Mouse (Mus musculus) layer of hippocampus, adult 2 months (tissue): ENCODE results near the gene Phlpp2. TPM values are rescaled to one million over a fixed set of nuclear protein-coding genes. Genes with fewer than 3 reads are reported as not detected.
"Not testable (repeated sequence)": the region's sequence is repeated elsewhere in the genome, so short reads cannot be mapped to it uniquely, and the experiment has no call there.

Source experiments
- DNase-seq, 2 experiments: peaks; one replicate each; pipeline ENCODE4 v3.0.0; 2022; ENCODE audit warnings: low spot score in 2 of 2
- H3K27ac ChIP-seq: fragments of 200-600 bp; 2 replicates; pipeline ENCODE4 v1.8.1; 2022
- H3K4me3 ChIP-seq: fragments of 200-600 bp; 2 replicates; pipeline ENCODE4 v1.8.1; 2022; ENCODE audit warnings: mild to moderate bottlenecking
- CTCF ChIP-seq: fragments of 200-600 bp; conservative IDR thresholded peaks from 2 replicates; pipeline ENCODE4 v1.8.1; 2022; ENCODE audit warnings: antibody characterized with exemption, mild to moderate bottlenecking, moderate library complexity
- total RNA-seq, 2 experiments: library from RNA; stranded (reverse); gene quantifications; 2 replicates each; pipeline ENCODE4 v1.2.3; 2021

Gene Phlpp2
- total RNA-seq, 2 experiments from 2014 or later: 26.9 to 28.5 TPM

- TF ChIP-seq CTCF: no peak
These were observed 2.7 kb downstream of the Phlpp2 start for GRCm38 (mm10) chr8:109871056-109871455.

GRCm38 (mm10) chr8:109873800-109874199 is 5.5 kb downstream of the Phlpp2 start:
- DNase-seq, H3K4me3 ChIP-seq, H3K27ac ChIP-seq: not testable (repeated sequence)

More at GRCm38 (mm10) chr8:109871056-109871455, 2.7 kb downstream of the Phlpp2 start:
- no peak overlapping the region for H3K4me3 ChIP-seq
- no peak overlapping the region for H3K27ac ChIP-seq
- no peak for DNase-seq

- Histone ChIP-seq H3K27ac (no peak overlapping the region), H3K4me3 (no peak overlapping the region)
- no peak for TF ChIP-seq CTCF
- DNase-seq: no peak
These were observed 11.8 kb downstream of the Phlpp2 start for GRCm38 (mm10) chr8:109880012-109880662.

- no peak overlapping the region for H3K27ac ChIP-seq
- no peak for DNase-seq
- no peak overlapping the region for H3K4me3 ChIP-seq
- TF ChIP-seq CTCF: no peak
These were observed 17.0 kb downstream of the Phlpp2 start for GRCm38 (mm10) chr8:109885294-109885693.

GRCm38 (mm10) chr8:109889211-109889610 is 20.9 kb downstream of the Phlpp2 start:
- DNase-seq: no peak
- H3K27ac ChIP-seq: no peak overlapping the region
- no peak overlapping the region for H3K4me3 ChIP-seq
- no peak for TF ChIP-seq CTCF

GRCm38 (mm10) chr8:109890794-109891585 is 22.6 kb downstream of the Phlpp2 start:
- Histone ChIP-seq H3K27ac (no peak overlapping the region), H3K4me3 (no peak overlapping the region)
- TF ChIP-seq CTCF: no peak
- DNase-seq: no peak

- TF ChIP-seq CTCF: no peak
These were observed 26.3 kb downstream of the Phlpp2 start for GRCm38 (mm10) chr8:109894636-109895035.

GRCm38 (mm10) chr8:109895355-109895754 is 27.0 kb downstream of the Phlpp2 start:
- Histone ChIP-seq H3K4me3 (no peak overlapping the region), H3K27ac (no peak overlapping the region)
- no peak for DNase-seq
- TF ChIP-seq CTCF: no peak

More at GRCm38 (mm10) chr8:109894636-109895035, 26.3 kb downstream of the Phlpp2 start:
- H3K27ac ChIP-seq: no peak overlapping the region
- no peak for DNase-seq
- no peak overlapping the region for H3K4me3 ChIP-seq

GRCm38 (mm10) chr8:109902379-109902778 is 34.0 kb downstream of the Phlpp2 start:
- no peak for TF ChIP-seq CTCF
- DNase-seq: no peak

GRCm38 (mm10) chr8:109903909-109904469 is 35.6 kb downstream of the Phlpp2 start:
- Histone ChIP-seq H3K27ac (peak overlapping the region; percentile 16; the same call in 1 of the 2 replicates), H3K4me3 (no peak overlapping the region)
- peak; percentile 52 to 78 for DNase-seq
- no peak for TF ChIP-seq CTCF

More at GRCm38 (mm10) chr8:109902379-109902778, 34.0 kb downstream of the Phlpp2 start:
- no peak overlapping the region for H3K27ac ChIP-seq
- no peak overlapping the region for H3K4me3 ChIP-seq

- H3K4me3 ChIP-seq: no peak overlapping the region
- DNase-seq: no peak
- TF ChIP-seq CTCF: no peak
- H3K27ac ChIP-seq: no peak overlapping the region
These were observed 36.8 kb downstream of the Phlpp2 start for GRCm38 (mm10) chr8:109904928-109905668.

- Histone ChIP-seq H3K27ac (no peak overlapping the region), H3K4me3 (no peak overlapping the region)
- DNase-seq: no peak
- no peak for TF ChIP-seq CTCF
These were observed 38.6 kb downstream of the Phlpp2 start for GRCm38 (mm10) chr8:109906907-109907306.

GRCm38 (mm10) chr8:109907376-109907775 is 39.0 kb downstream of the Phlpp2 start:
- Histone ChIP-seq H3K27ac (no peak overlapping the region), H3K4me3 (no peak overlapping the region)
- DNase-seq: no peak
- no peak for TF ChIP-seq CTCF
